22 mouse cellular contexts compared by ENCODE assay signal in the genomic region with DNA sequence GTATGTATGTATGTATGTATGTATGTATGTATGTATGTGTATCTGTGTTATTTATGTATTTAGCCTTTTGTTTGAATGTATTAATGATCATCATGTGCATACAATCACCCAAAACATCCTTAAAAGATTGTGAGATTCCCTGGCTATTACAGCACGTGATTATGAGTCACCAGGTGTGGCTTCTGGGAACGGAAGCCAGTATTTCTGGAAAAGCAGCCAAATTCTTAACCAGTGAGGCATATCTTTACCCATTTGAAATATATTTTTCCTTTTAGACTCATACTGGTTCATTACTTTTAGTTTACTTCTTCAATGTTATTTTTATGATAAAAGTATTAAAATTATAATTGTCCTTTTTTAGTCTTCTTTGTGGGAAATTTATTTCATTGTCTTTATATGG.
A peak's percentile ranks its signal among the peaks of the same experiment; 100 is the strongest.
DNase-seq lines count a peak whose midpoint lies in the region; ATAC-seq and TF ChIP-seq lines count a peak whose summit lies in the region.
"Had no signal": no experiment of that assay in that cellular context is flagged by ENCODE, and none has a peak within 500 bp of the region (broad histone marks: within the 10 kb centered on the region; RNA-seq: fewer than 3 reads in every experiment).

No protein-coding gene starts in this region.

- H3K27ac ChIP-seq in forebrain, embryonic 14.5 days (ENCODE audit: low read depth, low read length): no peak overlapping the region
- no peak overlapping the region for H3K27ac ChIP-seq in forebrain, postnatal 0 days (ENCODE audit: low read depth, low read length)
- H3K27ac ChIP-seq: embryonic facial prominence, embryonic 10.5 days; embryonic facial prominence, embryonic 12.5 days; forebrain, embryonic 10.5 days; forebrain, embryonic 12.5 days; forebrain, embryonic 15.5 days had no signal

- no peaks in the 10 kb centered on the region for H3K79me3 ChIP-seq in C2C12 (ENCODE audit: low read depth)

- H3K9me3 ChIP-seq in forebrain, embryonic 14.5 days (replicated peaks; ENCODE audit: control insufficient read depth, low read length): no peaks in the 10 kb centered on the region
- no peaks in the 10 kb centered on the region for H3K9me3 ChIP-seq in forebrain, postnatal 0 days (ENCODE audit: low read length)
- H3K9me3 ChIP-seq: embryonic facial prominence, embryonic 10.5 days; embryonic facial prominence, embryonic 12.5 days; forebrain, embryonic 10.5 days; forebrain, embryonic 12.5 days; forebrain, embryonic 15.5 days had no signal

- no peaks in the 10 kb centered on the region for H3K79me2 ChIP-seq in C2C12 (ENCODE audit: control insufficient read depth, insufficient read depth)

- no peaks in the 10 kb centered on the region for H3K4me1 ChIP-seq in forebrain, embryonic 14.5 days (ENCODE audit: control insufficient read depth, insufficient read depth, low read length)
- H3K4me1 ChIP-seq in forebrain, postnatal 0 days (ENCODE audit: insufficient read depth): no peaks in the 10 kb centered on the region
- H3K4me1 ChIP-seq: embryonic facial prominence, embryonic 10.5 days; embryonic facial prominence, embryonic 12.5 days; forebrain, embryonic 10.5 days; forebrain, embryonic 12.5 days; forebrain, embryonic 15.5 days had no signal

- H3K9ac ChIP-seq in forebrain, embryonic 14.5 days (ENCODE audit: low read length): no peak overlapping the region
- no peak overlapping the region for H3K9ac ChIP-seq in forebrain, postnatal 0 days
- H3K9ac ChIP-seq: embryonic facial prominence, embryonic 12.5 days; forebrain, embryonic 12.5 days; forebrain, embryonic 15.5 days had no signal

- 62% methylated on average over 2 of the region's 2 CpGs for WGBS in forebrain, embryonic 14.5 days
- WGBS in forebrain, postnatal 0 days: 66% methylated on average over 2 of the region's 2 CpGs

- no peak overlapping the region for H3K4me3 ChIP-seq in forebrain, embryonic 14.5 days (ENCODE audit: low read depth, low read length)
- H3K4me3 ChIP-seq in forebrain, postnatal 0 days (ENCODE audit: low read depth, low read length): no peak overlapping the region
- H3K4me3 ChIP-seq in C2C12 (ENCODE audit: insufficient read depth, poor library complexity, severe bottlenecking): no peak overlapping the region
- H3K4me3 ChIP-seq: embryonic facial prominence, embryonic 10.5 days; embryonic facial prominence, embryonic 12.5 days; forebrain, embryonic 10.5 days; forebrain, embryonic 12.5 days; forebrain, embryonic 15.5 days had no signal

- no peak overlapping the region for H3ac ChIP-seq in C2C12 (ENCODE audit: control insufficient read depth, insufficient read length, low read depth)

- H3K27me3 ChIP-seq in forebrain, embryonic 14.5 days (replicated peaks; ENCODE audit: control insufficient read depth, insufficient read depth, low read length): no peaks in the 10 kb centered on the region
- no peaks in the 10 kb centered on the region for H3K27me3 ChIP-seq in forebrain, postnatal 0 days (ENCODE audit: insufficient read depth, low read length)
- H3K27me3 ChIP-seq in C2C12 (ENCODE audit: control insufficient read depth, insufficient read depth, insufficient read length): no peaks in the 10 kb centered on the region
- H3K27me3 ChIP-seq: embryonic facial prominence, embryonic 12.5 days; forebrain, embryonic 12.5 days; forebrain, embryonic 15.5 days had no signal

- TF ChIP-seq CTCF in forebrain, postnatal 0 days (IDR thresholded peaks at IDR 0.05; ENCODE audit: low read depth): no peak
- no peak for TF ChIP-seq CTCF in C2C12 (IDR thresholded peaks at IDR 0.05; ENCODE audit: control insufficient read depth, insufficient read depth, insufficient read length)

- DNase-seq in forebrain, embryonic 14.5 days (ENCODE audit: low spot score): peak; percentile 4
- DNase-seq in forebrain, postnatal 0 days: no peak
- peak; percentile 4 for DNase-seq in 3134 (ENCODE audit: extremely low read depth, insufficient read length, low spot score)
- peak; percentile 13 for DNase-seq in NIH3T3 (ENCODE audit: low read depth)
- DNase-seq in lung, postnatal 10 days: no peak
- DNase-seq in spleen, postnatal 10 days (ENCODE audit: low spot score in 2 of 2): no peak
- DNase-seq in spleen, adult 18-20 months: no peak
- DNase-seq: adrenal gland, adult 2 months; adrenal gland, postnatal 10 days; adrenal gland, postnatal 25 days; B cell, adult 2 months; cerebellum, adult 11 months; cerebellum, adult 2 months; cerebellum, adult 9-10 months; cerebellum, postnatal 10 days; cerebellum, postnatal 25 days had no signal

- no peaks in the 10 kb centered on the region for H3K36me3 ChIP-seq in forebrain, embryonic 14.5 days (ENCODE audit: control insufficient read depth, insufficient read depth, low read length)
- H3K36me3 ChIP-seq in forebrain, postnatal 0 days (ENCODE audit: insufficient read depth): no peaks in the 10 kb centered on the region
- no peaks in the 10 kb centered on the region for H3K36me3 ChIP-seq in C2C12 (ENCODE audit: control insufficient read depth, insufficient read depth)
- H3K36me3 ChIP-seq: embryonic facial prominence, embryonic 10.5 days; embryonic facial prominence, embryonic 12.5 days; forebrain, embryonic 10.5 days; forebrain, embryonic 12.5 days; forebrain, embryonic 15.5 days had no signal

- no peak for ATAC-seq in forebrain, embryonic 14.5 days
- ATAC-seq in forebrain, postnatal 0 days: no peak
- ATAC-seq: forebrain, embryonic 15.5 days had no signal

- no peak overlapping the region for H3K4me2 ChIP-seq in forebrain, embryonic 14.5 days (ENCODE audit: low read length)
- H3K4me2 ChIP-seq in forebrain, postnatal 0 days (ENCODE audit: low read depth): no peak overlapping the region
- H3K4me2 ChIP-seq: embryonic facial prominence, embryonic 12.5 days; forebrain, embryonic 12.5 days; forebrain, embryonic 15.5 days had no signal

TF ChIP-seq in C2C12, 6 proteins besides CTCF, POLR2A, EP300 and RAD21:
- no peak for TF ChIP-seq MYOG (IDR thresholded peaks at IDR 0.05; ENCODE audit: control insufficient read depth, extremely low read depth, insufficient read length)
- TF ChIP-seq USF1 (IDR thresholded peaks at IDR 0.05; ENCODE audit: low read depth): no peak
- TF ChIP-seq MYOD1 (IDR thresholded peaks at IDR 0.05; ENCODE audit: control insufficient read depth, insufficient read length, low read depth): no peak
- TF ChIP-seq FOSL1 (IDR thresholded peaks at IDR 0.05; ENCODE audit: insufficient read depth, low read length, poor library complexity, severe bottlenecking): peak; percentile 56
- TF ChIP-seq MAX (IDR thresholded peaks at IDR 0.05): no peak
- no peak for TF ChIP-seq CEBPB (IDR thresholded peaks at IDR 0.05; ENCODE audit: low read depth)
TF ChIP-seq in C2C12: peak in this region for 1.

Comparison
In these comparisons a context has a peak if more than half of its experiments do, and no peak if none do; other contexts are left out.
1. DNase-seq: peak in forebrain, embryonic 14.5 days (single experiment), 3134 (single experiment) and NIH3T3 (single experiment); none in forebrain, postnatal 0 days (single experiment), lung, postnatal 10 days (single experiment), spleen, postnatal 10 days (0 of 2) and spleen, adult 18-20 months (0 of 2).